Mouse (Mus musculus) urinary bladder, postnatal 14 days (tissue): ENCODE results near the gene Sertad3.
"Not testable (repeated sequence)": the region's sequence is repeated elsewhere in the genome, so short reads cannot be mapped to it uniquely, and the experiment has no call there.

Experiments
- DNase-seq: peaks from one replicate; pipeline ENCODE4 v3.0.0; 2021; ENCODE audit warnings: low spot score

The Sertad3 gene

DNA sequence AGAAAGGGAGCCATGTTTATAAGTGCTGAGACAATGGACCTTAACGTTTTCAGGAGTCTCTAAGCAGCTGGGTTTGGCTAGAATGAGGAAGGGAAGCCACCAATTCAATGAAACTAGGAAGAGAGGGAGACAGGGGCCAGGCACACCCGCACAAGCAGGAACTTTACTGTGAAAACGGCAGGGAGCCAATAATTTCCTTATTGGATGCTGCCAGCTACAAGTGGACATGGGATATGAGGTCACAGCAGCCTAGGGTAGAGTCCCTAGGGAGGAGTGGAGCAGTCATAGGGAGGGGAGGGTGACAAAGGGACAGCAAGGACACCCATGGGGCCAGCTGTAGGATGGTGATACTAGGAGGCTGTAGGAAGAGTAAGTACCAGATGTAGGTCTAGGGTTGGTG, 19.5 kb downstream of the Sertad3 start:
- DNase-seq = no peak

DNA sequence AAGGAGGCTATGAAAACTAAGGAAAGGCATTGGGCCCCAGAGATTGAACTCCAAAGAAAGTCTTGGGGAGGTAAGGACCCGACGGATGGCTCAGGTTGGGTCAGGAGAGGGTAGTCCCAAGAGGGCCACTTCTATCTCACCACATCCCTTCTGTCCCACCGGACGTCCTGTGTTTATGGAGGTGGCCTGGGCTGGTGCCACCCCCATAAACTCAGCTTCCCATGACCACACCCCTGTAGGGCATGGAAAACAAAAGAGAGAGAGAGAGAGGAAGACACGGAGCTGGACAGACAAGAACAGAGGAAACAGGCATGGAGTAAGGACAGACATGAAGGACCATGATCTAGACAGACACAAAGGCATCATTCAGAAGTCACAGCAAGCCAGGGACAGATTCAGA, 19.9 kb downstream of the Sertad3 start:
- DNase-seq = no peak

DNA sequence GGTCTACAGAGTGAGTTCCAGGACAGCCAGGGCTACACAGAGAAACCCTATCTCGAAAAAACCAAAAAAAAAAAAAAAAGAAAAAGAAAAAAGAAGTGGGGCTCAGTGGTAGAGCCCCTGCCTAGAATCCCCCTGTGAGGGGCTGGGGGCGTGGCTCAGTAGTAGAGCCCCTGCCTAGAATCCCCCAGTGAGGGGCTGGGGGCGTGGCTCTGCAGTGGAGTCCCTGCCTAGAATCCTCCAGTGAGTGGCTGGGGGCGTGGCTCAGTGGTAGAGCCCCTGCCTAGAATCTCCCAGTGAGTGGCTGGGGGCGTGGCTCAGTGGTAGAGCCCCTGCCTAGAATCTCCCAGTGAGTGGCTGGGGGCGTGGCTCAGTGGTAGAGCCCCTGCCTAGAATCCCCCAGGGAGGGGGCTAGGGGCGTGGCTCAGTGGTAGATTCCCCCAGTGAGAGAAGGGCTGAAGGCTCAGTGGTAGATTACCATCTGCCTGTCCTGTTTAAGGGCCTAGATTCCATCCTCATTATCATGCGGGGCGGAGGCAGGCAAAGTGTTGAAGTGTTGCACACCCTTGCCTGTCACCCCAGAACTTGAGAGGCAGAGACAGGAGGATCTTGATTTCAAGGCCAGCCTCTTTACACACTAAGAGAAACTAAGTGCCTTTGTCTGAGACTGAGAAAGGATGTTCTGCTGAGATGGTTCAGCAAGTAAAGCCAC, 21.2 kb downstream of the Sertad3 start:
- not testable (repeated sequence) for DNase-seq

DNA sequence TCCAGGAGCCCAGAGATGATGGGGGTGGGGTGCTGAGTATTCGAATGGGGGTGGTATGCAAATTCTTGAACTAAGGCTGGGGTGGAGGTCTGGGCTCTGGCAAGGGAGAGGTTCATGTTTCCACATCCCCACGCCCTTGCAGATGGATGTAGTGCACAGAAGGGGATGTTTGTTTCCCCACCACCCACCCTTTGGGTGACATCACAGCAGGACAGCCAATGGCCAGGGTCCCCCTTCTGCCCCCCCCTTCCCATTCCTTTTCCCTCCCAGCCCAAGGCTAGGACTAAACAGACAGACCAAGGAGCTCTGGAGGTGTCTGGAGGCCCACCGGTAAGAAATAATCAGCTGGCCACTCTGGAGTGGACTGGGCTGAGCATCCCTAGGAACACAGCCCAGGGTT, 25.5 kb downstream of the Sertad3 start, which contains the start of gene Prx:
Gene Prx (plus strand): TSS at position 289 of the 400 bp plus-strand sequence.
- no peak for DNase-seq

DNA sequence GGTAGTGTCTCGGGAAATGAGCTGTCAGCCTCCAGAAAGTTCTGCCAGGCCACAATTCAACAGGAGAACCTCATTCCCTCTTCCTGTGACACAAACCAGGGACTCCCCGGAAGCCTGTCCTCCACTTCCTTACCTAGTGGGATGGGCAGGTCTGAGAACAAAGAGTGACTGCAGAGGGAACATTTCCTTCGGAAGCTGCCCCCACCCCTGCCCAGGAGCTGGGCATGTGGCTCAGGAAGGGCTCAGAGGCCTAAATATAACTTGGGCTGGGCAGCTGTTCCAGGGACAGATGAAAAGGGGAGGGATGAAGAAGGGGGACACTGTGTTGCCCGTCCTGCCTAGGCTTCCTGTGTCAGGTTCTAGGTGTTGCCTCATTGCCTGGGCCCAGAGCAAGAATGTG, 28.1 kb downstream of the Sertad3 start:
- DNase-seq = no peak

DNA sequence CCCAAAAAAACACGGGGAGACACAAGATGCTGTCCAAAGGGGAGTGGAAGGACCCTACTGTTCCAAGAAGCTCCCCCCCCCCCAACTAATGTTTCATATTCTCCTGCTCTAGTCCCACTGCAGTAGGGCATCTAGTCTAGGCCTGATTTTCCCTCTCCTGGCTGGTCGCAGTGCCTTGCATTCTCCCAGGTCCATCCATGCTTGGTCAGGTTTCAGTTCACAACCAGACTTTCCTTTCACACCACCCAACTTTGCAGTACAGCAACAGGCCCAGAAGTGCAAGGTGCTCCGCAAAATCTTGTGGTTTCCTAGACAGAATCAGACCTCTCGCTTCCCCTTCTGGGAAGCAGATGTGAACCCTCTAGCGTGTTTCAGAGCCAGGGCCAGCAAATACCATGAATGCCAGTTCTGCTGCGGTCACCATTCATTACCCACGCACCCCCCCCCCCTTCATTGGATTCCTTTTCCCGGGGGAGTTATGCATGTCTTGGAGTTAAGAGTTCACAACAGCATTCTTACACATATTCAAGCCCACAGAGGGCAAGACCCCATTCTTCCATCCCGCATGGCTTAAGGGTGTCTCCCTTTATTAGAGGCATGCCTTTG, 33.3 kb downstream of the Sertad3 start:
- DNase-seq = no peak

DNA sequence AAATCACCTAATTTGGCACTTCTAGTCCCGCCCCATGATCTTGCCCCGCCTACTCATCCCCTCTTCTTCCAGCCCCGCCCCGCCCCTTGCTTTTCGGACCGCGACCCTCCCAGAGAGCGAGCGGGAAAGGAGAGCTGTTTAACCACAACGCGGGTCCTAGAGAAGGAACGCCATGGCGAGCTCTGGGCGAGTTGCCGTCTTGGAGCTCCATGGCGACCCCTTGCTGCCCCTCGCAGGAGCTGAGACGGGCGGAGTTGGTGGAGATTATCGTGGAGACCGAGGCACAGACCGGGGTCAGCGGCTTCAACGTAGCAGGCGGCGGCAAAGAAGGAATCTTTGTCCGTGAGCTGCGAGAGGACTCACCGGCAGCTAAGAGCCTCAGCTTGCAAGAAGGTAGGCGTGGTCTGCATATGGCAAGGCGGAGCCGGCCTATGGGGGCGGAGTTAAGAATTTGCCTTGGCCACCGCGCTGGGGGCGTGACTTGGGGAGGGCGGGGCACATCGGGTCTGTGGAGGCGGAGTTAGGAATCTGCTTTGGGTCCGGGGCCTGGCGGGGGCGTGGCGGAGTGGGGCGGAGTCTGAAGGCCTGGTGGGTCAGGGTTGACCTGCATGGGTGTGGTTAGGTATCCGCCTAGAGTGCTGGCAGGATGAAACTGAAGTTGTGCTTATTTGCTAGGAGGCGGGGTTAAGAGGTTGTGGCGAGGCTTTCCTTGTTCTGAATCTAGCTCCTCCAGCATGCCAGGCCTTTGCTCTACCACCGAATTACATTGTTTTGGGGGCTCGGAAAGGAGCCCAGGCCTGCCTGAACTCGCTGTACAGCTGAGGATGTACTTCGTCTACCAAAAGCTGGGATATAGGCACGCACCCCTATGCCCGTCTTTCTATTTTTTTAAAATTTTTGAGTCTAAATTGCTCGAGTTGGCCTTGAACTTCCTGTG, 34.4 kb downstream of the Sertad3 start:
- peak; percentile 100 for DNase-seq

DNA sequence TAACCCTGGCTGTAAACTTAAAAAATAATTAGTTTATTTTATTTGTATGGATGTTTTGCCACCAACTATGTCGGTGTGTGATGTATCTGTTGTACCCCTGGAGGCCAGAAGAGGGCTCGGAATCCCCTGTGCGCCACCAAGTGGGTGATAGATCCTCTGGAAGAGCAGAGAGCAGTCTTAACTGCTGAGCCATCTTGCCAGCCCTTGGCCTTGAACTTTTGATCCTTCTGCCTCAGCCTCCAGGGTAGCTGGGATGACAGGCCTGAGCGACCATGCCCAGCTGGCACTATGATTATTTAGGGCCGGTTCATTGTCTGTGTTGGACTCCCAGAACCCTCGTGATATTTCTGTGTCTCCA, 35.1 kb downstream of the Sertad3 start:
- DNase-seq = peak; percentile 72

DNA sequence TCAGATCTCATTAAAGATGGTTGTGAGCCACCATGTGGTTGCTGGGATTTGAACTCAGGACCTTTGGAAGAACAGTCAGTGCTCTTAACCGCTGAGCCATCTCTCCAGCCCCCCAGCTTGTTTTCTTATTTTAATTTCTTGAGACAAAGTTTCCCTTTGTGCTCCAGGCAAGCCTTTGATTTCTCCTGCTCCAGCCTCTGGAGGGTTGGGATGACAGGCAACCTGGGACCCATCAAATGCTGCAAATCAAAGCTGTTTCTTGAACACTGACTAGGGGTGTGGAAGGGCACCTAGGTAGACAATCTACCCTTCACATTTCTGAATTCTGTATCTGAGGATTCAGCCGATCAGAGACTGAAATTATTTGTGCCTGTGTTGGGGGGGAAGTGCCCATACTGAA, 37.2 kb downstream of the Sertad3 start:
- DNase-seq = no peak

DNA sequence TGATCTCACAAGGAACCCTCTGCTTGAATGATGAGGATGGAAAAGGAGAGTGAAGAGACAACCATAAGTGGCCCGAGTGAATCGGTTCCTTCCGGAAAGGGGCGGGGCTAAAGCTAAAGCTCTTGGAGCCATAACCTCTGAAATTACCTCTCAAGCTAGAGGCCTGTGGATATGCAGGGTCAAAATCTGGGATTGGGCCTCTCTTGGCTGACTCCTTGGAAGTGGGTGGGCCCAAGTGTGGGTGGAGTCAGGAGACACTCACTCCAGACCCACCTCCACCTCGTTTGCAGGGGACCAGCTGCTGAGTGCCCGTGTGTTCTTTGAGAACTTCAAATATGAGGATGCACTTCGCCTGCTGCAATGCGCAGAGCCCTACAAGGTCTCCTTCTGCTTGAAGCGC, 41.4 kb downstream of the Sertad3 start:
- no peak for DNase-seq

DNA sequence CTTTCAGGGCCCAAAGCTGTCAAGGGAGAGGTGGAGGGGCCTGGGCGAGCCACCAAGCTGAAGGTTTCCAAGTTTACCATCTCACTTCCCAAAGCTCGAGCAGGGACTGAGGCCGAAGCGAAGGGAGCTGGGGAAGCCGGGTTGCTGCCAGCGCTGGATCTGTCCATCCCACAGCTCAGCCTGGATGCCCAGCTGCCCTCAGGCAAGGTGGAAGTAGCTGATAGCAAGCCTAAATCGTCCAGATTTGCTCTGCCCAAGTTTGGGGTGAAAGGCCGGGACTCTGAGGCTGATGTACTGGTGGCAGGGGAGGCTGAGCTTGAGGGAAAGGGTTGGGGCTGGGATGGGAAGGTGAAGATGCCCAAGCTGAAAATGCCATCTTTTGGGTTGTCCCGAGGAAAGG, 44.7 kb downstream of the Sertad3 start:
- no peak for DNase-seq

DNA sequence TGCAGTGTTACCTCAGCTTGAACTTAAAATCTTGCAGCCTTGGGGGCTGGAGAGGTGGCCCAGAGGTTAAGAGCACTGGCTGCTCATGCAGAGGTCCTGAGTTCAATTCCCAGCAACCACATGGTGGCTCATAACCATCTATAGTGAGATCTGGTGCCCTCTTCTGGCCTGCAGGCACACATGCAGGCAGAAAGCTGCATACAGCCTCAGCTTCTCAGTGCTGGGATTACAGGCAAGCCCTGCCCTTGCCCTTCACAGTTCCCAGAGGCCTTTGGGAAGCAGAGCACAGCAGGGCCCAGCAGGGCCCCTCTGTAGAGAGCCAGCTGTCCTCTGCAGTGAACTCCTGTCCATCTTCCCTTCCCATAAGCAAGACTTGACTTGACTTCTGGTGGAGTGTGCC, 46.5 kb downstream of the Sertad3 start:
- DNase-seq = no peak

DNA sequence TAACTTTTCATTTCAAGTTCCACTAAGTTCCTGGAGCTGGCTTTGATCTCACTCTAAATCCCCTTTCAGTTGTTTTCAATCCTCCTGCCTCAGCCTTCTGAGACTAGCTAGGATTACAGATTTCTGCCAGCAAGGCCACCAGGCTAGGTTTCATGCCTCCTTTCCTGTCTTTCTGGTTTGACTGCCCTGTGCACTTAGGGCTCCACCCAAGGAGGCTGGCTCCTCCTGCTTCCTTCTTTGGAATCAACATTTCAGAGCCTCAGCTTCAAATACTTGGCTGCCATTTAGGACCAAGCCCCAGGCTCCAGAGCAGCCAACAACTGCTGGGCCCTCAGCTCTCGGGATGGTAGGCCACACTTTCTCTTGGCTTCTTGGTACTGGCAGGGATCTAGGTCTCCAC, 47.0 kb downstream of the Sertad3 start:
- DNase-seq = peak; percentile 70

DNA sequence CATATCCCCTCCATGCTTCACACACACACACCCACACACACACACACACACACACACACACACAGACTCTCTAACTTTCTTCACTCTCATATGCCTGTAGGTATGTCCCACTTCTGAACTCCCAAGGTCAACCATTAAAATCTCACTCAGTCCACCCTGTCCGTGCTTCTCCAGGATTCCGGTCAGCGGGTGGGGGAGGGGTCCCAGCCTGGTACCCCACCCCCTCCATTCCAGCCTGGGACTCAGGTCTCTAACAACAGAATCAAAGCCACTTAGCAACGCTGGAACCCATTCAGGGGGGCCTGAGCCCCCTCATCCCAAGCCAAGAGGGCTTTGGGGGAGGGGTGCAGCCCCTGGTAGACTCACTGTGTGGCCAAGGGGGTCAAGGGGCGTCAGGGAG, 49.4 kb downstream of the Sertad3 start, which contains the start of gene Hipk4:
Gene Hipk4 (plus strand): TSS at position 301 of the 400 bp plus-strand sequence.
- no peak for DNase-seq

DNA sequence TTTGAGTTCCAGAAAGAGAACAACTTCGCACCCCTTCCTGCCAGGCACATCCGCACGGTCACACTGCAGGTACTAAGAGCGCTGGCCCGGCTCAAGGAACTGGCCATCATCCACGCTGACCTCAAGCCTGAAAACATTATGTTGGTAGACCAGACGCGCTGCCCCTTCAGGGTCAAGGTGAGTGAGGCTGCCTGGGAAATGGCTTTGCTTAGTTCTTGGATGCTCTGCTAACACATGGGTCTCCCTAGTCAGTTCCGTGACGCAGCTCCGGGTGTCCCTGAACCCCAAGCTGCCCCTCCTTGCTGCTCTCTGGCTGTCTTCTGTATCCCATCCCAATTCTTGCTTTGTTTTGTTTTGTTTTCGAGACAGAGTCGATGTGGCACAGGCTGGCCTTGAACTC, 50.2 kb downstream of the Sertad3 start:
- DNase-seq = no peak

DNA sequence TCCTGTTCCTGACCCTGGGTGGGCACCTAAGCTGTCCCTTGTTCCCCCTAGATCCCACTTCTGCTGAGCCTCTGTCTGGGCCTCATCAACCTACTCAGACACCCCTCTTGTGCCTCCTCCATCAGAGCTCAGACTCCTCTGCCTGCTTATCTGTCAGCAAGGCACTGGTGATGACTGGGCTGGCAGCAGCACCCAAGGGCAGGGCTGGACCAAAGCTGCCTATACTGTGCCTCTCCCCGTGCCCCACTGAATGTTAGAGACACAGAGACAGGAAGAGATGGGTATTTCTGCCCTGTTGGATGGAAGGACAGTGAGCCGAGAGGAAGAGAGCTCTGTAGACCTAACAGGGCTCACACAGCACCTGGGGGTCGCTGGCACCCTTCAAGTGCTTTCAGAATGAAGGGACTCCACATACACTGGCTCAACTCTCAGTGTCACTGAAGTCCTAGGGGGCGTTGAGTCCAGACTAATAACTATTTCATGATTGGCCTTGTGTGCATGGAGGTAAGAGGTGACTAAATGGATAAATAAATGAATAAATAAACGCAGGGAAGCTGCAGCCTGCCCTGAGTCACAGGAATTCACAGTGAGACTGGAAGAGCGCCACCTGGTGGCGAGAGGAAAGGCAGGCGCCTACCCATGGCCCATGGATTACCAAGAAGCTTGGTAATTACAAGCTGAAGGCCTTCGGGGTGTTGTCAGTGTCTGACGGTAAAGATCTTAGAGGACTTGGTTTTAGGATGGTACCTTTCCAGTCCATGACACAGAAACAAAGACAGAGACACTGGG, 52.7 kb downstream of the Sertad3 start:
- peak; percentile 80 for DNase-seq
